Mouse (Mus musculus): ENCODE measurements around the gene Zfp160.
"Not testable (repeated sequence)": the region's sequence is repeated elsewhere in the genome, so short reads cannot be mapped to it uniquely, and the experiment has no call there.

GRCm38 (mm10) chr17:21070971-21071370 is 62.3 kb downstream of the Zfp160 start:
- not testable (repeated sequence) for TF ChIP-seq GATA2 (IDR thresholded peaks at IDR 0.05; ENCODE audit: borderline replicate concordance, low read depth, low read length); CTCF (IDR thresholded peaks at IDR 0.05; ENCODE audit: low read depth, low read length); GATA1 (IDR thresholded peaks at IDR 0.05; ENCODE audit: borderline replicate concordance, low read length)

Measured in G1E (cell line).